Mouse (Mus musculus) lung, postnatal 0 days (tissue): ENCODE results near the gene 2900011O08Rik.

ENCODE experiments used
- CTCF ChIP-seq: IDR thresholded peaks from 2 replicates; pipeline ENCODE4 v1.5.1; 2016; ENCODE audit warnings: antibody characterized with exemption, mild to moderate bottlenecking
- EP300 ChIP-seq: IDR thresholded peaks from 2 replicates; pipeline ENCODE4 v1.6.1; 2016; ENCODE audit warnings: antibody characterized with exemption, mild to moderate bottlenecking, control low read depth

GRCm38 (mm10) chr16:14059869-14060268 lies 73.5 kb downstream of the 2900011O08Rik start:
- TF ChIP-seq CTCF (no peak), EP300 (no peak)
